Mouse (Mus musculus): Measurements from ENCODE around the gene Ripk4.

Ripk4 gene

DNA sequence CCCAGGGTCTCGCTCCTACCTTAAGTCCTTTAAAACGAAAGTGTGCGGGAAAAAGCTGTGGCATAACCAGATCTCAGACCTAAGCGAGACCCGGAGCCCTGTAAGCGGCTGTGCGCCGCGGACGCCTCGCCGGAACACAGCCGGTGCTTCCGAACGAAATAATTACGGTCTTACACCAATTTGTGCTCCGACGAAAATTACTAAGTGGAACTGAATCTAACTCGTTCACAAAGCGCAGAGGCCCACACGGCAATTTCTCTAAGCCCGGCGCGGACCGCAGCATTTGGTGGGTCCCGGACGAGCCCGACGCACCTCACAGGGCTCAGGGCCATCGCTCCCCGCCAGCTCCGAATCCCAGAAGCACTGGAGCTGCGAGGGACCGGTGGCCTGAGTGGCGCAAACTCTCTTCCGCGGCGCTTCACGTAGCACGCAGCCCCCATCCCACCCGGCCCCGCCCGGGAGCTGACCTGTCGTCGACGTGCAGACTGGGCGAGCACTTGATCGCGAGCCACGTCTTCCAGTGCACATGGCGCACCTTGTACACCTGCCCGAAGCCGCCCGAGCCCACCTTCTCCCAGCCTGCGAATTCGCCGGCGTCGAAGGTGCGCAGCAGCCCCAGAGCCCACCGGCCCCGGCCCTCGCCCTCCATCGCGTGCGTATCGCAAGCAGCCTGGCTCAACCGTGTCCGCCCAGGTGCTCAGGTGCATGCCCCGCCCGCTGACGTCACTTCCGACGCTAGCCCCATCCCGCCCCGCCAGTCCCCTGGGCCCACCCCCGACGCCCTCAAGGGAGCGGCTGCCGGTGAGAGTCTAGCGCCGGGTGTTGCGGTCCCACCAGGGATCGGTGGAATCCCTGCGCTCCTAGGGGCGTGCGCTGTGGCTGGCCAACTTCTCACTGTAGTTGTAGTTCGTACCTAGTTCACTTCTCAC is at the start of gene Ripk4:
Gene Ripk4 (minus strand): TSS at position 727 of the 929 bp plus-strand sequence.
- peak; percentile 21 for DNase-seq (ENCODE audit: low read depth, low spot score)

GRCm38 (mm10) chr16:97808881-97809280 is 45.3 kb upstream of the Ripk4 start:
- DNase-seq (ENCODE audit: low read depth, low spot score): no peak

DNA sequence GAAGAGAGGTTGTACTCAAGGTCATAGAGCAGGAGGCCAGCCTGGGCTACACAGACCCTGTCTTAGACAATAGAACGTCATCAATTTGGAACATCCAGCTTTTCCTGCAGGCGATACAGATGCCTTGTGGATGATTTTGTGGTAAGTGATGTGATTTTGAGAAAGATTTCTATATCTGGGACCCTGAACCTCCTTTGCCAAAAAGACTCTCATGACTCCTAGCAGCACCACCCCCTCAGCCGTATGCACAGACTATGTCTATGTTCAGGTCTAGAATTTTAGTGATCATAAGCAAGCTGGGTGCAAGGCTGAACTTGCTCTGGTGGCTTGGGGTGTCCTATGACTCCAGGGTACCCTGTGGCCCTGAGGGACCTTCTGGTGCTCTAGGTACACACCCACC is 42.1 kb upstream of the Ripk4 start:
- DNase-seq (ENCODE audit: low read depth, low spot score): no peak

DNA sequence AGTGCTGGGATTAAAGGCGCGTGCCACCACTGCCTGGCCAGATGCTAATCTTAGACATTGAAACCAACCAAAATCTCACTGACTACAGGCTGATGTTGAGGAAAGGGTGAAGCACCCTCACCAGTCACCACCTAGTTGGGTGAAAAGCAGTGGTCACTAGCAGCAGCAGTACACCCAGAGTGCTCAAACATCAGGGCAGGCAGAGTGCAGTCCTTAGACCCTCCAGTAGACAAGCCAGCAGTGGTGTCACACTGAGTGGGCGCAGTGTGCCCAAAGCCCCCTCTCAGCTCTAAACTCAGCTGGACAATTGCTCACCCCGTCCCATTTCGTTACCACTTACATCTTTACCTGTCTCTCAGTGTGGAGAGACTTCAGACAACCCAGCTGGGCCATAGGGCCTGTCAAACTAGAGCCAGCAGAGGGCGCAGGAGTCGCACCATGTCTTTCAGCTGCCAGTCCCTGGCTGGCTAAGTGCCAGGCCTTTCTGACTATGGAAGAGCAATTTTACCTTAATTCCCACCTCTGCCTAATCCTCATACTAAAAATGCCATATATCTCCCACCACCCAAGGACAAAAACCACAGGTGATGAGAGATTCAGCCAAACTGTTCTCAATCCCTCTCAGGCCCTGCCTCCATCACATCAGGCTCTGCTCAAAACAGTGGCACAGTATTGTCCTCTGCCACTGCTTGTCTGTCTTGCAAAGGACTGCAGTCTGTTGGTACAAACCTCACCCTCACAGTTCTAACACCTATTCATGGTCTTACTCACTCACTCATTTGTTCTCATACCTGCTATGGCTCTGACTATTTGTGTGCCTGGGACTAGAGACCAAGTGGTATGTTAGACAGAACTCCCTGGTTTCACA is 41.3 kb upstream of the Ripk4 start:
- peak; percentile 40 for DNase-seq (ENCODE audit: low read depth, low spot score)

DNA sequence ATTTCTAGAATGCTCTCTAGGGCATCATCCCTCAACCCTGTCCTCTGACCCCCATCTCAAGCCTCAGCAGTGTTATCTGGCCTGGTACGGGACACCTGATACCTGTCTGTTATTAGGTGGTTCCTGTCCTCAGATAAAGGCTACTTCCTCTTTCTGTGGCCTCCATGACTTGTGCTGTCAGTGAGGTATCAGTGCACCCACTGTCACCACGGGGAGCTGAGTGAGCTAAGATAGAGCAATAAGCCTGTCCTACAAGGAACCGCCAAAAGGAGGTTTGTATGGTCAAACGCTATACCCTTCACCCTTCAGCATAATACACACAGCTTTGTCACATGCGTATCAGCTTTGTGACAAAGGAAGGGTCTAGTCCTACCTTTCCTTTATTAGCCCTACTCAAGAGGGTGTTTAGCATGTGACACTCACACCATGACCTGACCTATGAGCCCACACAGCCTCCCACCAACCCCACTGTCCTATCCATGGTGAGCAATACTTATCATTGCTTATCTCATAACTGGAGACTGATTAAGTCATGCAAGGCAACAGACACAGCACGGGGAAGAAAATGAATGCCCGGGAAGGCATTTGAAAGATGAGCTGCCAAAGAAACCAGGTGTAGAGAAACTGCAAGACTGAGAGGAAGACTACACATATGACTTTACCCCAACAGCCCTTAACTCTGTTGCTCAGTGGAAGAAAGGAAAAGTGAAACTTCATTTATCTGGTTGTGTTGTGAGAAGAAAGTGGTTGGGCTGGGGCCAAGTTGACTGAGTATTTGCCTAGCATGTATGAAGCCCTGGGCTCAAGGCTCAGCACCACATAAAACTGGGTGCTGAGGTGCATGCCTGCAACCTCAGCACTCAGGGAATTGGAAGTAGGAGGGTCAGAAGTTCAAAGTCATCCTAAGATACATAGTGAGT is 34.6 kb upstream of the Ripk4 start:
- no peak for DNase-seq (ENCODE audit: low read depth, low spot score)

GRCm38 (mm10) chr16:97797212-97797611 is 33.6 kb upstream of the Ripk4 start:
- no peak for DNase-seq (ENCODE audit: low read depth, low spot score)

- DNase-seq (ENCODE audit: low read depth, low spot score): no peak
Measured at GRCm38 (mm10) chr16:97794256-97794655, 30.7 kb upstream of the Ripk4 start.

- no peak for DNase-seq (ENCODE audit: low read depth, low spot score)
Measured at GRCm38 (mm10) chr16:97783057-97783456, 19.5 kb upstream of the Ripk4 start.

GRCm38 (mm10) chr16:97778353-97779025 is 14.9 kb upstream of the Ripk4 start:
- DNase-seq (ENCODE audit: low read depth, low spot score): peak; percentile 84

- DNase-seq (ENCODE audit: low read depth, low spot score): no peak
Measured at GRCm38 (mm10) chr16:97766501-97766900, 2.9 kb upstream of the Ripk4 start.

DNA sequence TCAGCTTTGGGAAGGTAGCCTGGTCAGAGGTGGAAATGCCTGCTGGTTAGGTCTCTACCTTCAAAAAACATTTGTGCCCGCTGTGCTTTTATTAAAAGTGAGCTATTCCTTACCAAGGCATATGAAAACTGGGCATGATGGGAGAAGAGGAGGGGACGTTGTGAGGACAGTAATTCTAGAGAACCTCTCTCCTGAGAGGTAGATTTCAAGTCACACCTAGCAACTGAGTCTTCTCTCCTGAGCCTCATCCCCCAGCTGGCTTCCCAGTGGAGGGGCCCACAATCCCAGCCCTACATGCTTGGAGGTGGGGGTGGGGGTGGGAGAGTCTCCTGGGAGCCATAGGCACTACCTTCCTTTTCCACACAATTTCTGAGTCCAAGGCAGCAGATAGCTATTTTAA is 1.0 kb upstream of the Ripk4 start:
- no peak for DNase-seq (ENCODE audit: low read depth, low spot score)

- peak; percentile 10 for DNase-seq (ENCODE audit: low read depth, low spot score)
Measured at GRCm38 (mm10) chr16:97763990-97764340, 378 bp upstream of the Ripk4 start.

GRCm38 (mm10) chr16:97761782-97762181 is 1.8 kb downstream of the Ripk4 start:
- no peak for DNase-seq (ENCODE audit: low read depth, low spot score)

DNA sequence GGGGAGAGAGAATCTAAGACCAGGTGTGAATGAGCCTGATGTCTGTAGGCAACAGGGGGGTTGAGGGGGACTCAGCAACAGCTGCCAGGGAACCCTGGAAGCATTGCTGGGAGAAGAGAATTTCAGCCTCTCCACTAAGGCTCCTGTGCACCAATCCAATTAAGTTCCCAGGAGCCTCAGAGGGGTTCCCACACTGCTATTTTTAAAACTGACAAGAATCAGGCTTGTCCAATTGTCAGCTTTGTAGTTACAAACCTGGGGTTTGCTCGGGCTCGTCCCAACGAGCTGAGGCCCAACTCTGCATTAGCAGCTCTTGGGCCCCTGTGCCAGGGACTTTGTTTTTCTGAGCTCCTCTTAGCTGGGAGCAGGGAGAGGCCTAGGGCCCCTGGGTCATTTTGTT is 3.9 kb downstream of the Ripk4 start:
- DNase-seq (ENCODE audit: low read depth, low spot score): peak; percentile 16

DNA sequence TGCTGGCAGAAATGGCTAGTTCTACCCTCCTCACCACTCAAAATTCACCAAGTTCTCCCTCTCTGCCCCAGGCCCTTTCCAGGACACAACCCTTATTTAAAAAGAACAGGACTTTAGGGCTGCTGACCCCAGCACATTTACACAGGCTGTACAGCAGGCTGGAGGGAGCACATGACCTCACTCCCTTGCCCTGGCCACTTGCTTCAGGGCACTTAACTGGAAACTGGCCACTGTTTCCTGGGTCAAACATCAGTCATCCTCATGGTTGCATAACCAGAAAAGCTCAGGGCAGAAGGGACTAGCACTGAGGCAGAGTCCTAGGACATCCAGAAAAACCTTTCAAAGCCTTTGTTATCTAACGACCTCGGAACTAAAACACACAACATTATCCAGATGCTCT is 5.3 kb downstream of the Ripk4 start:
- no peak for DNase-seq (ENCODE audit: low read depth, low spot score)

- no peak for DNase-seq (ENCODE audit: low read depth, low spot score)
Measured at GRCm38 (mm10) chr16:97756460-97756859, 7.1 kb downstream of the Ripk4 start.

- no peak for DNase-seq (ENCODE audit: low read depth, low spot score)
Measured at GRCm38 (mm10) chr16:97752316-97752941, 11.2 kb downstream of the Ripk4 start.

DNA sequence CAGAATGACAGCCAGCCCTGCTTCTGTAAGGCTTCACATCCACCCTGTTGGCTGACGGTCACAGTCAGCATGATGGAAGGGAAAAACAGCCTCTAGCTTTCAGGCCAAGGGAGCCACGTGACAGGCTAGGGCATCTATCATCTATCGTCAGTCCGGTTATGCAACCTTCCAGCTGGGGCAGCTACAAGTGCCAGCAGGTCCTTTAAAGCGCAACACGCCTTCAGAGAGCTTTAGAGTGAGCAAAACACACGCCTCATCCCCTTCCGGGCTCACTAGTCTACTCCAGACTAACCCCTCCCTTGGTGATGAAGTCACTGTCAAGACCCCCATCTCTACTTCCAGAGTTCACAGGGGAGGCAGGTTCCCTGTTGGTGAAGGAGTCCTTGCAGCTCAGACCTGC is 11.7 kb downstream of the Ripk4 start:
- peak; percentile 56 for DNase-seq (ENCODE audit: low read depth, low spot score)

DNA sequence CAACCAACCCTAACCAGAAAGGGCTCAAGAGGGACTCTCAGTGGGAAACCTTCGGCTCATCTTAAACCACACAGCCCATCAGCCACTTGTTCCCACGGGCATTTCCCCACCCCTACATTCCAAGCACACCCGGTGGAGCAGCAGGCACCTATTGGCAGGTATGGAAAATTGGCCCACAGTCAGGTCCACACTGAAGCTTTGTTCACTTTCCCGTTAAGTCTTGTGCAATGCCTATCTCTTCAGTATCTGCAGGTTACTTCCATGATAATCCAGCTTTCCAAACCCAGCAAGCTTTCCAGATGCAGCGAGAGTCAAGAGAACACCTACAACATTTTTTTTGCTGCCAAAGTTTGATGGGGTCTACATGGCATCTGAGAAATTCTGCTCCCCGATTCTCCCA is 15.2 kb downstream of the Ripk4 start:
- DNase-seq (ENCODE audit: low read depth, low spot score): no peak

GRCm38 (mm10) chr16:97738030-97738429 is 25.6 kb downstream of the Ripk4 start:
- DNase-seq (ENCODE audit: low read depth, low spot score): no peak
